Mouse (Mus musculus): ENCODE data around the gene Il13.

- TF ChIP-seq CTCF (IDR thresholded peaks at IDR 0.05; ENCODE audit: control insufficient read depth, insufficient read depth, low read length) (no peak), POLR2A (IDR thresholded peaks at IDR 0.05; ENCODE audit: borderline replicate concordance, control insufficient read depth, low read depth, low read length) (no peak)
Measured at GRCm38 (mm10) chr11:53609672-53610071, 24.8 kb downstream of the Il13 start.
